Mouse (Mus musculus) liver, adult 2 months (tissue): ENCODE measurements around the gene Cers5. TPM values are rescaled to one million over a fixed set of nuclear protein-coding genes. Genes with fewer than 3 reads are reported as not detected.

Experiments used
- DNase-seq: peaks from one replicate; pipeline ENCODE4 v3.0.0-alpha.2; 2011; ENCODE audit warnings: low read depth, low spot score; ENCODE audit errors: extremely low read depth
- H3K27ac ChIP-seq: fragments of 200-500 bp; replicated peaks from 2 replicates; pipeline ENCODE4 v1.5.1; 2012; ENCODE audit warnings: low read depth, mild to moderate bottlenecking, control low read depth, inconsistent platforms, low read length; ENCODE audit not compliant: insufficient read depth
- H3K27me3 ChIP-seq: fragments of 200-500 bp; 2 replicates; pipeline ENCODE4 v1.6.1; 2012; ENCODE audit warnings: mild to moderate bottlenecking, moderate library complexity, low read length, inconsistent platforms; ENCODE audit not compliant: control insufficient read depth, insufficient read depth
- H3K36me3 ChIP-seq: fragments of 200-500 bp; 2 replicates; pipeline ENCODE4 v1.6.1; 2012; ENCODE audit warnings: low read length, inconsistent platforms; ENCODE audit not compliant: control insufficient read depth, insufficient read depth
- H3K4me1 ChIP-seq: fragments of 200-500 bp; 2 replicates; pipeline ENCODE4 v1.6.1; 2011; ENCODE audit warnings: low read length; ENCODE audit not compliant: control insufficient read depth, insufficient read depth
- H3K4me3 ChIP-seq: fragments of 200-500 bp; 2 replicates; pipeline ENCODE4 v1.5.1; 2011; ENCODE audit warnings: low read depth, mild to moderate bottlenecking, control low read depth, low read length, moderate library complexity; ENCODE audit not compliant: insufficient read depth
- H3K79me2 ChIP-seq: fragments of 200-500 bp; 2 replicates; pipeline ENCODE4 v1.6.1; 2012; ENCODE audit warnings: inconsistent platforms, mild to moderate bottlenecking, low read length, moderate library complexity; ENCODE audit not compliant: control insufficient read depth, insufficient read depth
- H3K9ac ChIP-seq: fragments of 200-500 bp; 2 replicates; pipeline ENCODE4 v1.6.1; 2012; ENCODE audit warnings: low read depth, mild to moderate bottlenecking, control low read depth, inconsistent platforms, low read length
- CTCF ChIP-seq: fragments of 200-500 bp; IDR thresholded peaks from 2 replicates; pipeline ENCODE4 v1.5.1; 2011; ENCODE audit warnings: low read depth, low read length, control low read depth
- POLR2A ChIP-seq: fragments of 200-500 bp; IDR thresholded peaks from 2 replicates; pipeline ENCODE4 v1.6.1; 2011; ENCODE audit warnings: low read length, control low read depth; ENCODE audit not compliant: insufficient read depth; ENCODE audit errors: extremely low read depth
- WGBS: fragments of 180-500 bp; shearing (Covaris S2); methylation state at CpG from one replicate; pipeline ENCODE4 v1.1.7; 2018; 5-methylcytosine and 5-hydroxymethylcytosine counted together
- polyA plus RNA-seq: library from polyadenylated mRNA; depleted of rRNA; stranded (reverse); fragments of >200 nt; gene quantifications from 2 replicates; pipeline ENCODE4 v1.2.3, GENCODE M21; 2012
- total RNA-seq: library from RNA; depleted of rRNA; stranded (reverse); fragments of >200 nt; gene quantifications from 2 replicates; pipeline ENCODE4 v1.2.3, GENCODE M21; 2014

Cers5 gene
- total and polyA plus RNA-seq, 2 experiments: 2.0 to 3.2 TPM

GRCm38 (mm10) chr15:99712666-99713559, 59.8 kb downstream of the Cers5 start:
- no peak for DNase-seq
- no peaks in the 10 kb centered on the region for H3K79me2 ChIP-seq
- TF ChIP-seq CTCF: no peak
- TF ChIP-seq POLR2A: no peak
- H3K36me3 ChIP-seq: no peaks in the 10 kb centered on the region
- no peak overlapping the region for H3K9ac ChIP-seq
- H3K4me3 ChIP-seq: no peak overlapping the region
- peaks cover 44% of the 10 kb centered on the region for H3K4me1 ChIP-seq
- 68% methylated on average over 13 of the region's 13 CpGs for WGBS
- no peaks in the 10 kb centered on the region for H3K27me3 ChIP-seq
- no peak overlapping the region for H3K27ac ChIP-seq

GRCm38 (mm10) chr15:99711491-99711890, 61.2 kb downstream of the Cers5 start:
- no peak for TF ChIP-seq POLR2A
- no peak for TF ChIP-seq CTCF
- H3K27ac ChIP-seq: peak overlapping the region; percentile 67
- 26% methylated on average over 3 of the region's 3 CpGs for WGBS
- peaks cover 38% of the 10 kb centered on the region for H3K4me1 ChIP-seq
- H3K27me3 ChIP-seq: no peaks in the 10 kb centered on the region
- no peaks in the 10 kb centered on the region for H3K79me2 ChIP-seq
- H3K36me3 ChIP-seq: peaks cover 4% of the 10 kb centered on the region; the same call in 1 of the 2 replicates
- DNase-seq: peak; percentile 98
- H3K9ac ChIP-seq: no peak overlapping the region
- no peak overlapping the region for H3K4me3 ChIP-seq

DNA sequence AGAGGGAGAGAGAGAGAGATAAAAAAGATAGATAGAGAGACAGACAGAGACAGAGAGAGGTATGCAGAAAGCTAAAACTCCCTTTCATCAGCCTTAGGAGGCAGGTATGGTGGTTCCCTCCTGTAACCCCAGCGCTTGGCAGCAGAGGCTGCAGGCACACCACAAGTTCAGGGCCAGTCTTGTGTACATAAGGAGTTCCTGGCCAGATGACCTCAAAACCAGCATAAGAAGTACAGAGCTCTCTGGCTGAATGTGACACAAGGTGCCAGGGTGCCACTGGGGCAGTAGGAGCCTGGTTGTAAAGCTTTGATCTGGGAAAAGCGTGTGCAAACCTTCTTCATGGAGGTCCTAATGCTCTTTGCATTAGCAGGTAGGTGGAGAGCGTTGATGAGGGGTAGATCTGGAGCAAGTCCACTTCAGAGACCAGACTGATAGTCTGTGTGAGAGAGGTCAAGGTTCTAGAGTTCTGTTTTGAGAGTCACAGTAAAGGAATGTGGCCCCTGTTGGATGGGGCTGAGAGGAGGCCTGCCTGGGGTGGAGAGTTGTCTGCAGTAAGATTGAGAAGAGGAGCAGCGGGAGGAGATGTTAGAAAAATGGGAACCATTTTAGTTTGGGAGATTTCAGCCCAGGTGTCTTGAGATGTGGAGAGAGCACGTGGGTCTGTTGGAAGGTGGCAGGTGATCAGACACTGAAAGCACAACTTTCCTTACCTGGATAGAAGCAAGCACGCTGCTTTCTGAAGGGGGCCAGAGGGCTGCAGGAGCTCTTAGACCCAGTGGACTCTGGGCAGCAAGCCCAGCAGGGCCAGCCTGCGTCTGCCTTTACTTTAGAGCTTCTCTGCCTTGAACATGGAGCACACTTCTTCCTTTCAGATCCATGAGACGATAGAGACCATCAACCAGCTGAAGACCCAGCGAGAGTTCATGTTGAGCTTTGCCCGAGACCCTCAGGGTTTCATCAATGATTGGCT, 62.2 kb downstream of the Cers5 start:
- no peaks in the 10 kb centered on the region for H3K79me2 ChIP-seq
- H3K27ac ChIP-seq: peak overlapping the region; percentile 67
- 28% methylated on average over 10 of the region's 10 CpGs for whole genome bisulfite sequencing
- H3K9ac ChIP-seq: peak overlapping the region; percentile 7; the same call in 1 of the 2 replicates
- no peak overlapping the region for H3K4me3 ChIP-seq
- peak; percentile 97 for DNase-seq
- peaks cover 32% of the 10 kb centered on the region for H3K4me1 ChIP-seq
- H3K27me3 ChIP-seq: no peaks in the 10 kb centered on the region
- TF ChIP-seq CTCF (peak; percentile 41), POLR2A (no peak)
- peaks cover 4% of the 10 kb centered on the region; the same call in 1 of the 2 replicates for H3K36me3 ChIP-seq

GRCm38 (mm10) chr15:99708176-99708575, 64.5 kb downstream of the Cers5 start:
- no peak overlapping the region for H3K4me3 ChIP-seq
- H3K27me3 ChIP-seq: no peaks in the 10 kb centered on the region
- no peak overlapping the region for H3K27ac ChIP-seq
- peaks cover 4% of the 10 kb centered on the region; the same call in 1 of the 2 replicates for H3K36me3 ChIP-seq
- no peak for DNase-seq
- 96% methylated on average over 13 of the region's 13 CpGs for whole genome bisulfite sequencing
- TF ChIP-seq POLR2A (no peak), CTCF (no peak)
- H3K4me1 ChIP-seq: peaks cover 26% of the 10 kb centered on the region
- no peak overlapping the region for H3K9ac ChIP-seq
- H3K79me2 ChIP-seq: no peaks in the 10 kb centered on the region

DNA sequence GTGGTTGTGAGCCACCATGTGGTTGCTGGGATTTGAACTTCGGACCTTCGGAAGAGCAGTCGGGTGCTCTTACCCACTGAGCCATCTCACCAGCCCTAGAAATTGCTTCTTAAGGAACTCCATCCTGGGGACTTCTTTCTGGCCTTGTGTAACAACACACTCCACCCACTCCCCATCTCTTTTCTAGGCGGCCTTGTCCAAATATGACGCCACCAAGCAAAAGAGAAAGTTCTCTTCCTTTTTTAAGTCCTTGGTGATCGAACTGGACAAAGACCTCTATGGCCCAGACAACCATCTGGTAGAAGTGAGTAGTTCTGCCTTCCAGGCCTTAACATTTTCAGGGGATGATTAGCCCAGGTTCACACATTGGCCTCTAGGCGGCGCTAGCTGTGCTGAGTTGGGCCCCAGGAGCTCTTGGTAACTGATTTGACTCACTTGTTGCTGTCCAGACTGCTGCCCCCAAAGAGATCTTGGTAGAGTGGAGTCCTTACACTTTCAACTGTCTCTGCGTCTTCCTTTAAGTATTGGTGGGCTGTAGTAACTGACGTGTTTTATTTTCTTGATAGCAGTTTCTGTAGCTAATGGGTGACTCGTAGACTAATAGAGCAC, 67.1 kb downstream of the Cers5 start, which contains the start of gene Gm17349:
Gm17349 (minus strand) TSS at position 51 of the 609 bp plus-strand sequence.
- no peaks in the 10 kb centered on the region for H3K27me3 ChIP-seq
- DNase-seq: peak; percentile 49
- H3K4me3 ChIP-seq: no peak within 1 kb of the TSS
- peaks cover 12% of the 10 kb centered on the region for H3K4me1 ChIP-seq
- H3K79me2 ChIP-seq: 0 out of 2 replicates have a peak, but pooled peaks cover 2% of the 10 kb centered on the region
- H3K9ac ChIP-seq: no peak within 1 kb of the TSS
- peaks cover 4% of the 10 kb centered on the region; the same call in 1 of the 2 replicates for H3K36me3 ChIP-seq
- no peak within 1 kb of the TSS for H3K27ac ChIP-seq
- TF ChIP-seq CTCF (peak; percentile 90), POLR2A (no peak)
- 66% methylated on average over 11 of the region's 11 CpGs for WGBS
